ENCODE assay signal across 18 mouse cellular contexts in the genomic region with DNA sequence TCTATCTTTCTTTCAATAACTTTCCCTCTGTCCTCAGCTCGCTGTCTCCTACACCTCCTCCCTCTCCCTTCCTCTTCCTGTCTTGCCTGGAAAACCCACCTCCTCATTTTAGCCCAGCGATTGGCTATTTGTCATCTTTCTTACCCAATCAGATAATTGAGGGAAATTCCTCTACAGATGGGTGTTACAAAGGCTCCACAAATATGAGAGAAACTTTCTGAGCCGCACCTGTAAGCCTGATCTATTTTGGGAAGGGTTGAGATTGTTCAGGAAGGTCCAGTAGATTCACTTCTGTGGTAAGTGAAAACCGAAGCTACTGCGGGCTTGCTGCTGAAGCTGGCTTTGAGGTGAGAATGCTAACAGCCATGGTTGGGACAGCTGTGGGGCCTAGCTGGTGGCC. TPM values are rescaled to one million over a fixed set of nuclear protein-coding genes. Genes with fewer than 3 reads are reported as not detected.
"Had no signal": no experiment of that assay in that cellular context is flagged by ENCODE, and none has a peak within 500 bp of the region (broad histone marks: within the 10 kb centered on the region; RNA-seq: fewer than 3 reads in every experiment).

No protein-coding gene starts in this region.

- H3K4me3 ChIP-seq: midbrain, embryonic 10.5 days; midbrain, embryonic 12.5 days; neural tube, embryonic 12.5 days; stomach, embryonic 15.5 days had no signal

- H3K27ac ChIP-seq: midbrain, embryonic 10.5 days; midbrain, embryonic 12.5 days; neural tube, embryonic 12.5 days; stomach, embryonic 15.5 days; stomach, postnatal 0 days had no signal

- DNase-seq: lung, adult 18-20 months; lung, embryonic 14.5 days; lung, postnatal 10 days; lung, postnatal 4 days; midbrain, embryonic 14.5 days; right cerebral cortex, postnatal 14 days; thymus, adult 2 months; thymus, postnatal 25 days; thymus, postnatal 4 days had no signal

RNA-seq across cellular contexts. Expression of gene Pou3f3, which starts 31.6 kb away (rescaled TPM):
- total RNA-seq: megakaryocyte, adult 5-6 weeks; megakaryocyte-erythroid progenitor cell, adult 5-6 weeks; monocyte, adult 5-6 weeks; neutrophil, adult 5-6 weeks had no signal
